ENCODE assay signal across 8 mouse cellular contexts in the genomic region with DNA sequence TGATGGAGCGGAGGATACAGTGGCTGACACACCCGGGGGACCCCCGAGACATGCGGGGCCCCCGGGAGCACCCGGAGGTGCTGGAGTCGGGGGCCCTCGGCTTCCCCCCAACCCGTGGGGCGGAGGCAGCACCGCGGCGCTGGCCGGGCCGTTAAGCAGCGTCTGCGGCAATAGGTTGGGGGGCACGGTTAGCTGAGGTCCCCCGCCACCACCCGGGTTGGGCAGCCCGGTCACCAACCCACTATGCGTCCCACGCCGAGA. TPM values are rescaled to one million over a fixed set of nuclear protein-coding genes. Genes with fewer than 3 reads are reported as not detected.
DNase-seq lines count a peak whose midpoint lies in the region; ATAC-seq and TF ChIP-seq lines count a peak whose summit lies in the region.

No protein-coding gene starts in this region.

- no peaks in the 10 kb centered on the region for H3K9me3 ChIP-seq in heart, embryonic 16.5 days (replicated peaks; ENCODE audit: control insufficient read depth, low read length)
- peaks cover 21% of the 10 kb centered on the region for H3K9me3 ChIP-seq in G1E (replicated peaks)
- no peaks in the 10 kb centered on the region for H3K9me3 ChIP-seq in forebrain, postnatal 0 days (ENCODE audit: low read length)
- H3K9me3 ChIP-seq in midbrain, embryonic 10.5 days (replicated peaks), result no peaks in the 10 kb centered on the region

- TF ChIP-seq CTCF in G1E (IDR thresholded peaks at IDR 0.05; ENCODE audit: low read depth, low read length), result no peak
- no peak for TF ChIP-seq CTCF in forebrain, postnatal 0 days (IDR thresholded peaks at IDR 0.05; ENCODE audit: low read depth)

- 1% methylated on average over 24 of the region's 24 CpGs for WGBS in heart, embryonic 16.5 days
- WGBS in forebrain, postnatal 0 days, result 2% methylated on average over 24 of the region's 24 CpGs
- 1% methylated on average over 24 of the region's 24 CpGs for whole genome bisulfite sequencing in midbrain, embryonic 10.5 days

- H3K9ac ChIP-seq in heart, embryonic 16.5 days (ENCODE audit: low read length), result peak overlapping the region; percentile 100
- H3K9ac ChIP-seq in forebrain, postnatal 0 days, result peak overlapping the region; percentile 100

- peaks cover 51% of the 10 kb centered on the region for H3K4me1 ChIP-seq in heart, embryonic 16.5 days (ENCODE audit: control insufficient read depth, insufficient read depth, low read length)
- peaks cover 55% of the 10 kb centered on the region for H3K4me1 ChIP-seq in G1E (ENCODE audit: insufficient read depth, low read depth, low read length)
- H3K4me1 ChIP-seq in forebrain, postnatal 0 days (ENCODE audit: insufficient read depth), result peaks cover 36% of the 10 kb centered on the region
- peaks cover 94% of the 10 kb centered on the region for H3K4me1 ChIP-seq in midbrain, embryonic 10.5 days

- H3K27ac ChIP-seq in heart, embryonic 16.5 days (ENCODE audit: low read length), result peak overlapping the region; percentile 100
- peak overlapping the region; percentile 99 for H3K27ac ChIP-seq in forebrain, postnatal 0 days (ENCODE audit: low read depth, low read length)
- peak overlapping the region; percentile 99 for H3K27ac ChIP-seq in midbrain, embryonic 10.5 days (replicated peaks)

- no peak for ATAC-seq in heart, embryonic 16.5 days (replicated peaks; ENCODE audit: extremely low read depth, insufficient read depth, low FRiP score)
- no peak for ATAC-seq in G1E (ENCODE audit: extremely low read depth, insufficient number of reproducible peaks, low FRiP score, poor library complexity, severe bottlenecking)
- no peak for ATAC-seq in forebrain, postnatal 0 days

- no peaks in the 10 kb centered on the region for H3K36me3 ChIP-seq in heart, embryonic 16.5 days (ENCODE audit: control insufficient read depth, insufficient read depth)
- peaks cover 19% of the 10 kb centered on the region for H3K36me3 ChIP-seq in G1E (replicated peaks)
- H3K36me3 ChIP-seq in forebrain, postnatal 0 days (ENCODE audit: insufficient read depth), result peaks cover 5% of the 10 kb centered on the region
- H3K36me3 ChIP-seq in midbrain, embryonic 10.5 days, result peaks cover 21% of the 10 kb centered on the region

- DNase-seq in heart, postnatal 36 days, result no peak
- no peak for DNase-seq in G1E (ENCODE audit: low spot score)
- DNase-seq in forebrain, postnatal 0 days, result no peak
- DNase-seq in midbrain, embryonic 10.5 days (ENCODE audit: low spot score), result no peak
- DNase-seq in retina, postnatal 1 day, result no peak
- no peak for DNase-seq in adrenal gland, adult (ENCODE audit: inconsistent age in 2 of 2, low spot score in 1 of 2)
- no peak for DNase-seq in kidney, postnatal 25 days

- intact Hi-C loops in heart, postnatal 36 days (cut with DNase I), result no loop called here

- no peaks in the 10 kb centered on the region for H3K27me3 ChIP-seq in heart, embryonic 16.5 days (ENCODE audit: control insufficient read depth, insufficient read depth, low read length)
- peaks cover 40% of the 10 kb centered on the region for H3K27me3 ChIP-seq in G1E (ENCODE audit: insufficient read depth, low read length)
- H3K27me3 ChIP-seq in forebrain, postnatal 0 days (ENCODE audit: insufficient read depth, low read length), result no peaks in the 10 kb centered on the region
- peaks cover 24% of the 10 kb centered on the region for H3K27me3 ChIP-seq in midbrain, embryonic 10.5 days (ENCODE audit: low read depth, poor library complexity, severe bottlenecking)

- peak overlapping the region; percentile 83 for H3K4me2 ChIP-seq in heart, embryonic 16.5 days (ENCODE audit: low read depth, low read length)
- H3K4me2 ChIP-seq in forebrain, postnatal 0 days (ENCODE audit: low read depth), result peak overlapping the region; percentile 87

- H3K4me3 ChIP-seq in heart, embryonic 16.5 days (ENCODE audit: low read length), result peak overlapping the region; percentile 81
- H3K4me3 ChIP-seq in G1E (ENCODE audit: low read depth, low read length), result peak overlapping the region; percentile 85; the same call in 1 of the 2 replicates
- peak overlapping the region; percentile 87 for H3K4me3 ChIP-seq in forebrain, postnatal 0 days (ENCODE audit: low read depth, low read length)
- H3K4me3 ChIP-seq in midbrain, embryonic 10.5 days, result peak overlapping the region; percentile 94

RNA-seq across cellular contexts. Expression of a gene that starts 1.6 kb away (rescaled TPM):
- polyA plus RNA-seq in heart, embryonic 16.5 days (2015; fragmentation: Nextera tagmentation; extraction: Ambion mirVana), result 25.4 and 32.4 TPM in 2 replicates
- 10 to 100 TPM; 36.1 to 37.0 TPM for total RNA-seq in heart, postnatal 36 days (2021)
- 8.4 and 10.0 TPM in 2 replicates for total RNA-seq in G1E (2014; fragmentation: Nextera tagmentation)
- 8.5 and 11.0 TPM in 2 replicates for total RNA-seq in G1E (2017)
- 18.8 and 23.1 TPM in 2 replicates for polyA plus RNA-seq in G1E (2012)
- 134 and 161 TPM in 2 replicates for total RNA-seq in forebrain, postnatal 0 days (2014; rRNA removed)
- polyA plus RNA-seq in forebrain, postnatal 0 days (2015; fragmentation: Nextera tagmentation; extraction: Ambion mirVana), result 86.3 and 95.7 TPM in 2 replicates
- polyA plus RNA-seq in midbrain, embryonic 10.5 days (2016; fragmentation: Nextera tagmentation; extraction: Ambion mirVana), result 28.6 and 39.6 TPM in 2 replicates
